Mouse (Mus musculus): Measurements from ENCODE around the gene Thsd4.

GRCm38 (mm10) chr9:59942501-59943085, 579.3 kb downstream of the Thsd4 start:
- TF ChIP-seq CTCF (IDR thresholded peaks at IDR 0.05; ENCODE audit: low read depth) (no peak), EP300 (IDR thresholded peaks at IDR 0.05; ENCODE audit: low read depth) (no peak)
